Mouse (Mus musculus): ENCODE data around the gene Cpxm2. TPM values are rescaled to one million over a fixed set of nuclear protein-coding genes. Genes with fewer than 3 reads are reported as not detected.

Cpxm2 gene
- polyA plus RNA-seq, 1 experiment from 2014 or later: 0.79 TPM

Other genes starting within 250 kb of the Cpxm2 start
- gene Gpr26, start 188.3 kb downstream of the Cpxm2 start, polyA plus RNA-seq (2014; fragmentation: Nextera tagmentation; extraction: Ambion mirVana): 3.5 and 4.1 TPM in 2 replicates
- 16.7 and 20.7 TPM in 2 replicates for gene Chst15, start 162.5 kb upstream of the Cpxm2 start, polyA plus RNA-seq (2014; fragmentation: Nextera tagmentation; extraction: Ambion mirVana)